Mouse (Mus musculus) thymus, adult 2 months (tissue): ENCODE measurements around the gene Negr1.

ENCODE experiments used
- CTCF ChIP-seq: fragments of 200-500 bp; IDR thresholded peaks from 2 replicates; pipeline ENCODE4 v1.5.1; 2012; ENCODE audit warnings: mild to moderate bottlenecking, control low read depth, low read length, moderate library complexity, borderline replicate concordance; ENCODE audit not compliant: control insufficient read depth, poor library complexity, insufficient read depth; ENCODE audit errors: extremely low read depth
- POLR2A ChIP-seq: fragments of 200-500 bp; IDR thresholded peaks from 2 replicates; pipeline ENCODE4 v1.6.1; 2012; ENCODE audit warnings: mild to moderate bottlenecking, low read length, control low read depth, moderate library complexity; ENCODE audit not compliant: control insufficient read depth, poor library complexity, insufficient read depth; ENCODE audit errors: extremely low read depth

GRCm38 (mm10) chr3:157208966-157209365, 647.4 kb downstream of the Negr1 start:
- TF ChIP-seq CTCF (no peak), POLR2A (no peak)
